Mouse (Mus musculus) hindbrain, embryonic 16.5 days (tissue): ENCODE data around the gene Tmem132c. TPM values are rescaled to one million over a fixed set of nuclear protein-coding genes. Genes with fewer than 3 reads are reported as not detected.
"Not testable (repeated sequence)": the region's sequence is repeated elsewhere in the genome, so short reads cannot be mapped to it uniquely, and the experiment has no call there.

Experiments
- ATAC-seq: fragments of 200-750 bp; cut with Nextera tagmentation; 2 replicates; pipeline ENCODE4 v1.8.0; 2017; ENCODE audit warnings: moderate TSS enrichment, moderate library complexity
- H3K27ac ChIP-seq: fragments of 300-500 bp; sonication (generic); 2 replicates; pipeline ENCODE4 v1.5.1; 2014; ENCODE audit warnings: low read depth, mild to moderate bottlenecking, control low read depth, low read length, moderate library complexity
- H3K27me3 ChIP-seq: fragments of 300-500 bp; sonication (generic); replicated peaks from 2 replicates; pipeline ENCODE4 v1.6.1; 2014; ENCODE audit warnings: low read length; ENCODE audit not compliant: control insufficient read depth, insufficient read depth
- H3K36me3 ChIP-seq: fragments of 300-500 bp; sonication (generic); 2 replicates; pipeline ENCODE4 v1.6.1; 2014; ENCODE audit warnings: mild to moderate bottlenecking, low read length, moderate library complexity, mixed read lengths; ENCODE audit not compliant: control insufficient read depth, insufficient read depth
- H3K4me1 ChIP-seq: fragments of 300-500 bp; sonication (generic); 2 replicates; pipeline ENCODE4 v1.6.1; 2014; ENCODE audit warnings: low read depth, low read length; ENCODE audit not compliant: control insufficient read depth, insufficient read depth
- H3K4me2 ChIP-seq: fragments of 300-500 bp; sonication (generic); 2 replicates; pipeline ENCODE4 v1.6.1; 2014; ENCODE audit warnings: mild to moderate bottlenecking, low read length, control low read depth, moderate library complexity
- H3K4me3 ChIP-seq: fragments of 300-500 bp; sonication (generic); 2 replicates; pipeline ENCODE4 v1.5.1; 2014; ENCODE audit warnings: mild to moderate bottlenecking, low read length, control low read depth, moderate library complexity
- H3K9ac ChIP-seq: fragments of 300-500 bp; sonication (generic); 2 replicates; pipeline ENCODE4 v1.6.1; 2014; ENCODE audit warnings: low read depth, mild to moderate bottlenecking, control low read depth, low read length, moderate library complexity
- H3K9me3 ChIP-seq: fragments of 300-500 bp; sonication (generic); 2 replicates; pipeline ENCODE4 v1.6.1; 2014; ENCODE audit warnings: mild to moderate bottlenecking, low read length, moderate library complexity; ENCODE audit not compliant: control insufficient read depth
- WGBS: fragments of 180-500 bp; shearing (Covaris S2); extraction: QIAGEN DNeasy Blood & Tissue Kit; methylation state at CpG from one replicate; pipeline ENCODE4 v1.1.7; 2014; 5-methylcytosine and 5-hydroxymethylcytosine counted together
- polyA plus RNA-seq: library from polyadenylated mRNA; unstranded; fragments of >200 nt; fragmentation: Nextera tagmentation; extraction: Ambion mirVana; gene quantifications from 2 replicates; pipeline ENCODE4 v1.2.1, GENCODE M21; 2015

Tmem132c gene
- polyA plus RNA-seq, 1 experiment from 2014 or later, result 12.0 TPM

DNA sequence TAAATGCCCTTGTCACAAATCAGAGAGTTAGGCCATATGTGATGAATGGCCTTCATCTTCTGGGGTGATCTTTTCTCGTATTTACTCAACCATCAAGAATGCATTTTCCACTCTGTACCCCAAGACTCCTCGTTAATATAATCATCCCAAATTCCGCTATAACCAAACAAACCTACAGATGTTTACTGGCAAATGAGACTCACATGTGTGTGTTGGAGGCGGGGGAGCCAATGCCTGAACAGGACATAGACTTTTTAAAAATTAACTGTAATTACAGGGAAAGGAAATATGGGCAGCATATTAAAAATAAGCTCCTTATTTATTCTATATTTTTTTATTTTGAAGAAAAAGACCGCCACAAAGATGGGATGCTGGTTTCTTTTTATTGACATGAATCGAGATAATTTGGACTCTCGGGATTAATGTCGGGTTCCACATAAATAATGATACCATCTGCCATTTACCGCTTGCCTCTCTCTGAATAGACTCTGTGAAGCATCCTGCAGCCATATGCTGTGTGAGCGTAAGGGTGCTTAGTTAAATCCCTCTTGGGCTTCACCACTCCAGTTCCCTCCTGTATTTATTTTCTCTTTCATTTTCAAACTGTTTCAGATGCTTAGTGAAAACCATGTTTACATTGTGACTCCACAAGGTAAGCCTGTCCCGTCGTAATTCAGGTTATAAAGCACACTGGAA, 105.6 kb downstream of the Tmem132c start:
- Histone ChIP-seq H3K4me2 (no peak overlapping the region), H3K9ac (no peak overlapping the region), H3K36me3 (no peaks in the 10 kb centered on the region), H3K4me1 (peaks cover 8% of the 10 kb centered on the region), H3K27me3 (no peaks in the 10 kb centered on the region), H3K9me3 (no peaks in the 10 kb centered on the region), H3K27ac (no peak overlapping the region), H3K4me3 (no peak overlapping the region)
- no peak for ATAC-seq
- 42% methylated on average over 12 of the region's 12 CpGs for WGBS

DNA sequence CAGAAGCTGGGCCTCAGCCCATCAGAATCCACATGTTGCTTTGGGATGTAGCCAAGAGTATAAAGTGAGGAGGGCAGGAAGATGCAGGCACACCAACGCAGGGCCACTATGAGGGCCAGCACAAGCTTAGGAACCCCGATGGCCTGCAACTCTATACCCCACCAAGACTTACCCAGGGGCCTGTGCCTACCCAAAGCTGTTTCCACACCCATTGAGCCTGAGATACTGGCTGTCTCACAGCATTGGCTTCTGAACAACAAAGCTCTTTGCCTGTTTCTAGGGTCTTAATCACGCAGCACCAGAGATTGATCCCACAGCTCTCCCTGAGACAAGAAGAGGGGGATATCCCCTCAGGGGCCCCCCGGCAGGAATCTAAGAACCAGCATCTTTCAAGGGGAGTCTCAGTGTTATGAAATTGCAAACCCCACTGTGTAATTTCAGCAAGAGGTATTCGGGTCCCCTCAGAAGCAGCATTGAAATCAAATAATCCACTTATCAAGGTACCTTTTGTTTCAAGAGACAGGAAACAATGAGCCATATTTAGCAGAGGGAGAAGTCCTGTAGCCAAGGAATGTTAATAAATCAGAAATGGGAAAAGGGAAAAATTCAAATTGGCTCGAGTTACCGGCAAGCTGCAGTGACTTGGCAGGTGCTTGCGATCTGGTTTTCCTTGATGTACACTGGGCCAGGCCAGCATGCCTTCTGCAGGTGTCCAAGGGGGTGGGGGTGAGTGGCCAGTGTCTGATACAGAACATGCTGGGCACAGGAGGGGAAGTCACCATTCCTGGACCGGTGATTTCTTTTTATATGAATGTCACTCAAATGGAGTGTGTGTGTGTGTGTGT, 107.8 kb downstream of the Tmem132c start:
- H3K27me3 ChIP-seq, result no peaks in the 10 kb centered on the region
- no peak for ATAC-seq
- no peaks in the 10 kb centered on the region for H3K9me3 ChIP-seq
- H3K4me3 ChIP-seq, result no peak overlapping the region
- WGBS, result 55% methylated on average over 9 of the region's 9 CpGs
- H3K4me2 ChIP-seq, result no peak overlapping the region
- H3K27ac ChIP-seq, result no peak overlapping the region
- H3K36me3 ChIP-seq, result no peaks in the 10 kb centered on the region
- no peak overlapping the region for H3K9ac ChIP-seq
- peaks cover 8% of the 10 kb centered on the region for H3K4me1 ChIP-seq

DNA sequence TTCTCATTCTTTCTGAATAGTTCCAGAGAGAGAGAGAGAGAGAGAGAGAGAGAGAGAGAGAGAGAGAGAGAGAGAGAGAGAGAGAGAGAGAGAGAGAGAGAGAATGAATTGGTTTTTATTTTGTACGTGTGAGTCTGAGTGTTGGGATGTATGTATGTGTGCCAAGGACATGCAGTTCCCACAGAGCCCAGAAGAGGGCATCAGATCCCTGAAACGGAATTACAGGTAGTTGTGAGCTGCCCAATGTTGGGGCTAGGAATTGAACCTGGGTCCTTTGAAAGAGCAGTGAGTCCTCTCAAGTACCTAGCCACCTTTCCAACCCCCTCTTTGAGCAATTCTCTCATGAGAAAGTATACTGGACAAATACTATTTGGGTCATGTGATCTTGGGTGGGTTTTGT, 111.4 kb downstream of the Tmem132c start:
- no peaks in the 10 kb centered on the region for H3K27me3 ChIP-seq
- peaks cover 7% of the 10 kb centered on the region for H3K4me1 ChIP-seq
- H3K9ac ChIP-seq, result no peak overlapping the region
- no peak overlapping the region for H3K4me2 ChIP-seq
- ATAC-seq, result no peak
- no peaks in the 10 kb centered on the region for H3K36me3 ChIP-seq
- 66% methylated on average over 2 of the region's 2 CpGs for WGBS
- no peak overlapping the region for H3K27ac ChIP-seq
- H3K4me3 ChIP-seq, result no peak overlapping the region
- no peaks in the 10 kb centered on the region for H3K9me3 ChIP-seq

DNA sequence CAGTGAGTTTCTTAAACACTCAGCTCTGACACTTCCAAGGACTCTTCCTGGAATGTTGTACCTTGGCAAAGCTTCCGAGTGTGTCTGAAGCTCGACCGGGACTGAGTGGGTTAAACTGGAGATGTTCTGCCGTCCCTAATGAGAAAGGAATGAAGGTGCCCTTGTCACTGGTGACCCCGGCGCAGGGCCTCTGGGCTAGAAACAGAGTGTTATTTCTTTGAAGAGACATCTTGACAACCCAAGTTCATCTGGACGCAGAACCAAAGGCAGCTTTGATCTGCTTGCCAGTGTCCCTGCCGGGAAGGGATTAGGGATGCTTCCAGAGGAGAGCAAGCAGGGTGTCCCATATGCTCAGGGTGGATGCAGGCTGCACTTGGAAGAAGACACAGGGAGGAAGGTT, 114.2 kb downstream of the Tmem132c start:
- no peak overlapping the region for H3K27ac ChIP-seq
- ATAC-seq, result no peak

DNA sequence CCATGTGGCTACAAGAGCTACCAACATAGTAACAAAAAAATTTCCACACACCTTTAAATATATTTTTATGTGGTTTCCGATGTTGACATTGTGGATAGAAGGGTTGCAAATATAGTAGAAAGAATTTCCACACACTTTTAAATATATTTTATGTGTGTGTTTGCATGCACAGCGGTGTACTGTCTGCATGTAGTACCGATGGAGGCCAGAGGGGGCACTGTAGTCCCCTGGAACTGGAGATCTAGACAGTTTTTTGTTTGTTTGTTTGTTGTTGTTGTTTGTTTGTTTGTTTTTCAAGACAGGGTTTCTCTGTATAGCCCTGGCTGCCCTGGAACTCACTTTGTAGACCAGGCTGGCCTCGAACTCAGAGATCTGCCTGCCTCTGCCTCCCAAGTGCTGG, 116.3 kb downstream of the Tmem132c start:
- not testable (repeated sequence) for H3K27ac ChIP-seq, H3K9ac ChIP-seq, H3K36me3 ChIP-seq, H3K4me1 ChIP-seq, H3K9me3 ChIP-seq, H3K27me3 ChIP-seq, H3K4me3 ChIP-seq, H3K4me2 ChIP-seq, ATAC-seq
- WGBS, result 93% methylated on average over 4 of the region's 4 CpGs

More for the DNA sequence above, 114.2 kb downstream of the Tmem132c start:
- Histone ChIP-seq H3K9me3 (no peaks in the 10 kb centered on the region), H3K4me3 (no peak overlapping the region), H3K4me2 (no peak overlapping the region), H3K36me3 (no peaks in the 10 kb centered on the region), H3K9ac (no peak overlapping the region), H3K4me1 (0 out of 2 replicates have a peak, but pooled peaks cover 2% of the 10 kb centered on the region), H3K27me3 (no peaks in the 10 kb centered on the region)
- 20% methylated on average over 8 of the region's 8 CpGs for WGBS

DNA sequence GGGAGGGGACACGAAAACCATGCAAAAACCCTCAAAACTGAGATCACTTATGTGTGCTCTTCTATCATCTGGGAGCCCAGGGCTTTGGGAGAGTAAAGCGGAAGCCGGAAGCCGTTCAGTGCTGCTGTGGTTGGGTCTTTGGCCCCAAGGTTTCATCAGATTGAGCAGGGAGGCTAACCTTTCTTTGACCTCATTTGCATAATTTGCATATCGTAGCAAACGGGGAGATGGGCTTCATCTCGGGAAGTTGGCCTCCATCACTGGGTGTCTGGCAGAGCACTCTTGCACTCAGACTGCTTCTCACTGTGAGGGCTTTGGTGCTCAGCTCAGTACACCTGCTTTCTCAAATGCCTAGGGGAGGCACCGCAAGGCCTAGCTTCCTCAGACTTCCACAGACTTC, 119.5 kb downstream of the Tmem132c start:
- WGBS, result 58% methylated on average over 8 of the region's 8 CpGs
- no peak for ATAC-seq
- H3K9me3 ChIP-seq, result no peaks in the 10 kb centered on the region

DNA sequence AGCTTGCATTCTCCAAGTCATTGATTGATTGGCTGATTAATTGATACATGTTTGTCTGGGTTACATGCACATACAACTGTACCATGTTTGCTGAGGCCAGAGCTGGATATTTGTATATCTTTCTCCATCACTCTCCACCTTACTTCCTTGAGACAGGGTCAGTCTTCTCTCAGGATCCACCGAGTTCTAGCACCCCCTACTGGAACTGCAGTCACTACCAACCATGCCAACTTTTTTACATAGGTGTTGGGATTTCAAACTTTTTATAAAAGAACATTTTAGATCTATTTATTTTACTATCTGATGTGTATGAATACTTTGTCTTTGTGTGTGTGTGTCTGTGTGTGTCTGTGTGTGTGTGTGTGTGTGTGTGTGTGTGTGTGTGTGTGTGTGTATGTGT, 123.5 kb downstream of the Tmem132c start:
- Histone ChIP-seq H3K36me3 (no peaks in the 10 kb centered on the region), H3K27ac (no peak overlapping the region), H3K4me3 (no peak overlapping the region), H3K4me2 (no peak overlapping the region), H3K9me3 (no peaks in the 10 kb centered on the region), H3K4me1 (peaks cover 7% of the 10 kb centered on the region; the same call in 1 of the 2 replicates), H3K27me3 (no peaks in the 10 kb centered on the region), H3K9ac (no peak overlapping the region)
- WGBS, result 21% methylated on average over 1 of the region's 1 CpGs
- ATAC-seq, result no peak

More for the DNA sequence above, 119.5 kb downstream of the Tmem132c start:
- no peaks in the 10 kb centered on the region for H3K27me3 ChIP-seq
- no peak overlapping the region for H3K9ac ChIP-seq
- no peaks in the 10 kb centered on the region for H3K36me3 ChIP-seq
- no peak overlapping the region for H3K4me3 ChIP-seq
- no peaks in the 10 kb centered on the region for H3K4me1 ChIP-seq
- no peak overlapping the region for H3K4me2 ChIP-seq
- H3K27ac ChIP-seq, result no peak overlapping the region

DNA sequence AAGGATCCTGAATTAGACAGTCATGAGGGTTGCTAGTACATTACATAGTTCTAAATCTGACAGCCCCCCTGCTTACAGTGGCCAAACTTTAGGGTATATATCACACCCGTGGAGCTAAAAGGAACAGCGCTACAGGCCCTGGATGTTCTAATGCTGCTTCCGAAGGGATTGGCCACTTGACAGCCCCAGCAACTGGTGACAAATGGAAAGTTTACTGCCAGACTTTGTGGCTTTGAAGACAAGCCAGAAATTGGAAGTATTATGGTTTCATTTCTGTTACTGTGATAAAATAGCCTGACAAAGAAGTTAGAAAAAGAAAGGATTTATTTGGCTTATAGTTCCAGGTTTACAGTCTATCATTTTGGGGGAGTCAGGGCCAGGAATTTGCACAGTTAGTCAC, 126.6 kb downstream of the Tmem132c start:
- WGBS, result 75% methylated on average over 3 of the region's 3 CpGs
- H3K9me3 ChIP-seq, result no peaks in the 10 kb centered on the region
- no peak for ATAC-seq
- H3K27me3 ChIP-seq, result no peaks in the 10 kb centered on the region
- H3K4me2 ChIP-seq, result no peak overlapping the region
- H3K4me1 ChIP-seq, result peaks cover 12% of the 10 kb centered on the region
- no peak overlapping the region for H3K27ac ChIP-seq
- no peak overlapping the region for H3K4me3 ChIP-seq
- no peak overlapping the region for H3K9ac ChIP-seq
- H3K36me3 ChIP-seq, result no peaks in the 10 kb centered on the region

DNA sequence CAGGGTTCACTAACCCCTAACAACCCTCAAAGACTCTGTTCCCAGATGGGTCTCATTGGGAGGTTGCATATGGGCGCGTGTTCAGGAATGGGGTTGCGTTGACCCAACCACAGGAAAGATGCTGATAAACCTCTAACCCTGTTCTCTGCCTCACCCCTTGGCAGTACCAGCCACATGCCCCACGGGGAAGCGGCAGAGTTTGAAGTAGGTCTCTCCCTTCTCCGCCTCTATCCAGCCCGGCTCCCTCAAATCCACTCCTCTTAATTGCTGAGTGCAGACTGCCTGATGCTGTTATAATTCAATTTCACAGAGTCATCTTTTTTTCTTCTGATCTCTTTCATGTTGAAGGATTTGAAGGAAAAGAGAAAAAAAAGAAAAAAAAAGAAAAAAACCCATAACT, 128.2 kb downstream of the Tmem132c start:
- WGBS, result 70% methylated on average over 7 of the region's 7 CpGs
- ATAC-seq, result no peak
- no peak overlapping the region; the same call in none of the 2 replicates for H3K27ac ChIP-seq

More for the DNA sequence above, 128.2 kb downstream of the Tmem132c start:
- Histone ChIP-seq H3K4me3 (no peak overlapping the region), H3K4me1 (peaks cover 12% of the 10 kb centered on the region), H3K27me3 (no peaks in the 10 kb centered on the region), H3K4me2 (no peak overlapping the region), H3K36me3 (no peaks in the 10 kb centered on the region), H3K9me3 (no peaks in the 10 kb centered on the region), H3K9ac (no peak overlapping the region)
